Mouse (Mus musculus) erythroid progenitor cell, adult 5-6 weeks (primary cell): ENCODE measurements around the gene Gm20388. TPM values are rescaled to one million over a fixed set of nuclear protein-coding genes. Genes with fewer than 3 reads are reported as not detected.

Experiments
- ATAC-seq: replicated peaks from 2 replicates; pipeline ENCODE4 v1.8.0; 2016; ENCODE audit warnings: moderate number of reproducible peaks, mild to moderate bottlenecking, moderate TSS enrichment, inconsistent platforms; ENCODE audit not compliant: poor library complexity, low FRiP score, severe bottlenecking
- total RNA-seq, 2 experiments: library from RNA; stranded (forward) in 1 of 2; stranded (reverse) in 1 of 2; fragments of 150-400 nt in 1 of 2; fragments of 186-747, 209-891 nt in 1 of 2; gene quantifications; 2 replicates each; pipeline versions ENCODE4 v1.2.3 to v1.2.4; 2015 to 2017; ENCODE audit warnings: low replicate concordance in 2 of 2

Gm20388 gene
- total RNA-seq, 2 experiments from 2014 or later = 4.2 TPM; not detected in 1

- no peak for ATAC-seq
Observed at GRCm38 (mm10) chr8:120140769-120141168, 230.1 kb downstream of the Gm20388 start.

GRCm38 (mm10) chr8:120143911-120144651 lies 233.4 kb downstream of the Gm20388 start:
- no peak for ATAC-seq

DNA sequence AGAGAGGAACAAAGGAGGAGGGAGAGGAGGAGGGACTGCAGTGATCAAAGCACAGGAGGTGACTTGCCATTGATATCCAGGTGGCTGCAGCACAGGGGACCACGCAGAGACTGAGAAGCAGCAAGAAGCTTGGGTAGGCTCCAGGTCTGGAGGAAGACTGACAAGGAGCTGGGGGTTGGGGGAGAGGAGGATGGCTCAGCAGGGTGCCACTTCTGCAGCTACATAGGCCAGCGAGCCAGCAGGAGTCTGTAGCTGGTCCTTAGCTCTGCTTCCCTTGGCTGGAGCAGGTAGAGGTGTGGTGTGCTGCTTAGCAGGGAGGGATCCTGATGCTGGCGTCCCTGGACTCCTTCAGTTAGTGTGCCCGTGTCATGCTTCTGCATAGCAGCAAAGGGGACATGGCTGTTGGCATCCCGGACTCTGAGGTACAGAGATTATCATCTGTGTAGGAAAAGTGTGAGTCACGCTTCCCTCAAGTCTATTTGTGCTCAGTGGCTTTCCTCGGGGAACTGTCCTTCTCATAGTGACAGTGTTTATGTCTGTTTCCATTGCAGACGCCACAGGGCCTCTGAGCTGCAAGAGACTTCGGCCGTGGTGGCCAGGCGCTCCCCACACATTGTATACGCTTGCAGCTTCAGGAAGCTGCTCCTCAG lies 234.1 kb downstream of the Gm20388 start:
- no peak for ATAC-seq

GRCm38 (mm10) chr8:120146051-120146450 lies 235.4 kb downstream of the Gm20388 start:
- ATAC-seq = no peak

- no peak for ATAC-seq
Observed at GRCm38 (mm10) chr8:120150028-120150427, 239.4 kb downstream of the Gm20388 start.

DNA sequence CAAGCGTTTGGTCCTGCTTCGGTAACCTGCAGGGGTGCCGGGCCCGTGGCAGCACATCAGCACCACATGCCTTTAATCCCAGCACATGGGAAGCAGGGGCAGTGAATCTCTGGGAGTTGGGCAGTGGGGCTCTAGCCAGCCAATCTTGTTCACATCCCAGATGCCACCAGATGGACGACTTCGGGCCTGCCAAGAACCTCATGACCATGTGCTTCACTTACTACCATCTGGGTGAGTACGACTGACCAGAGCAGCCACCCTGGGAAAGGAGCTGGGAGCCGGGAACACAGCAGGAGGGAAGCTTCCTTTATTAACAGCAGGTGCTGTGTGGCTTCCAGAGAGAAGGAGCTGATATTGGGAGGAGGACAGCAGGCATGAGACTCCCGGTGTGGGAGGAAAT lies 240.5 kb downstream of the Gm20388 start:
- no peak for ATAC-seq

DNA sequence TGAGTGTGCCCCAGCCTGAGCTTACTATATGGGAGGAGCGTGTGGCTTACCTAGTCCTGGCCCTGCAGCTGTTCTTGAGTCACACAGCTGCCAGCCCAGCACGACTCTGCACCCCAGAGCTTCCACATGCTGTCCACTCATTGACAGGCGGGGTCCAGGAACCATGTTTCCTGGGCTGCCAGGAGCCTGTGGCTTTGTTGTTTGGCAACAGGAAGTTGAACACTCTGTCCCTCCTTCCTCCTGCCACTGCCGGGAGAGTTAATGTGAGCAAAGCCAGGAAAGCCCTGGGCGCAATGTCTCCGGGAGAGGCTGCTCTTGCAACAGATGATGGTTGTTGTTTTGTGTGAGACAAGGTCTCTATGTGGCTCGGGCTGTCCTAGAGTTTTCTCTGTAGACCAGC lies 242.0 kb downstream of the Gm20388 start:
- no peak for ATAC-seq

DNA sequence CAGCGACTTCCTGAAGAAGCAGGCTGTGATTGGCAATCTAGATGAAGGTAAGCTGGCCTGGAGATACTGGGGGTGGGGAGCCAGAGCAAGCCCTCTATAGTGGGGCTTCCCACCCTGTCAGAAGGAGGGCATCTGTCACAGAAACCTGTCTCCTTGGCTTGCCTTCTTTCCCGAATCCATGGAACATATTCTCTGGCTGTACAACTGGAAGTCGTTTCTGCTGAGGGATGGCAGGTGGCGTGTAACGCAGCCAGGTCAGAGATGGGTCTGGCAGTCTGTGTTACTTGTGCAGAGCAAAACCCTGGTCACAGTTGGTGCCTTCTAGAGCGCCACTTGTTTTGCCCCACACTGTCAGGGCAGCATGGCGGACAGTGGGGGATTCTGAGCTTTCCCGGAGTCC lies 249.7 kb downstream of the Gm20388 start:
- no peak for ATAC-seq

DNA sequence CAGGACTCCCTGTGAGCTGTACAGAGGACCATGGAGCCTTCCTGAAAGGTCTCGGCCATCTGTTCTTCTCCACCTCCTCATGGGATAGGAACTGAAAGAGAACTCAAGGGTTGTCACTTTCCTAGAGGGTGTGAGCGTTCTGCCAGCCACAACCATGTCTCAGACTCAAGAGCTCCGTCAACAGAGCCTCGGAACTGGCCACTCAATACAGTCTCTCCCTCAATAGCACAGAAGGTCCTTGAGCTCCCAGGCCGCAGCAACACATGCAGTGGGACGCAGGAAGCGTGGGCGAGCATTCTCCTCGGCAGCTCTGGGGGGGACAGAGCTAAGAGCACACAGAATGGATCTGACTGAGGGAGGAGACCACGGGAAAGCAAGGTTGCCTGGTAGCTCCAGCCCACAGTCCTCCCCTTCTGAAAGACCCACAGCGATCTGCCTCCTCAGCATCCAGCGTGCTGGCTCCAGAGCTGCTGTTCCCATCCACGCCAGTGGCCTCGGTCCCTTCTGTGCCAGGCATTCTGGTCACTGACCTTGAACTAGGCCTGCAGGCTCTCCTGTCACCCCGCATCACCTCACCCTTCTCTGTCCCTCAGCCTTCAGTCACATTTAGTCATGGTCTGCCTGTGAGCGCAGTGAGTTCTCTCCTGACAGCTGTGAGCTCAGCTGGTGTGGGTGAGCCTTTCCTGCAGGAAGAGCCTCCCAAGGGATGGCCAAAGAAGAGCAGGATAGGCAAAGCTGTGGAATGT lies 251.2 kb downstream of the Gm20388 start:
- no peak for ATAC-seq

- ATAC-seq = no peak
Observed at GRCm38 (mm10) chr8:120162404-120162752, 251.7 kb downstream of the Gm20388 start.

GRCm38 (mm10) chr8:120163376-120163775 lies 252.7 kb downstream of the Gm20388 start:
- no peak for ATAC-seq

GRCm38 (mm10) chr8:120164026-120164425 lies 253.4 kb downstream of the Gm20388 start:
- no peak for ATAC-seq

- no peak for ATAC-seq
Observed at GRCm38 (mm10) chr8:120167136-120167535, 256.5 kb downstream of the Gm20388 start.

DNA sequence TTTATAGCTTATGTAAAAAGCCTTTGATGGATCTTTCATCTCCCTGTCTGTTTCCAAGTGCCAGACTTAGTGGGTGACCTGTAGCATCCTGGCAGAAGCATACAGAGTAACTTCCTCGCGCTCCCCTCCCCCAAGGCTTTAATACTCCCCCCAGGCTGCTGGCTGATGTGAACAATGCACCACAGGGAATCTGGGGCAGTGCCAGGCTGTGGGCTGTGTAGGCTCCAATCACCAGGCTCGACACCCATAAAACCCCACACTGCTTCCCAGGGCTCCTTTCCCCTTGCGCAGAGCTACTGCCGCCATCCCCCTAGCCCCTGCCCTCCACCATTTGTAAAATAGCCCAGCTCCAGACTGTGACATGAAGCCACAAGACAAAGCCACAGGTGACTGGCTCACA lies 257.2 kb downstream of the Gm20388 start:
- no peak for ATAC-seq

DNA sequence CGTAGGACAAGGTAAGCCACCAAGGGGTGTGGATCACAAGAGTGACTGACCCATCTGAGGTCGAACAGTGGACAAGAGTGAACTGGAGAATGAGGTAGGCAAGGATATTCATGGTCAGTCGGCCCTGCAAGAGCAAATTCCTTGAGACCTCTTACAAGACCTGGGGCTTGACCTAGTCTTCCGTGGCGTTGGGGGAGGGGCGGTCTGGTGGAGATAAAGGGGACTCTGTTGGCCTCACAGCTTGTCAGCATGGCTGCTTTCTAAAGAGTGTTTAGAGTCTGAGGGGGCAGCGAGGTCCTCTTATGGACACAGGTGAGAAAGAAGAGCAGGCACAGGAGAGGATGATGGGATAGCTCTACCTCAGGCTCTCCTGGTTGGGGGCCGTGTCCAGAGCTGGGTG lies 258.5 kb downstream of the Gm20388 start:
- ATAC-seq = no peak

- no peak for ATAC-seq
Observed at GRCm38 (mm10) chr8:120173195-120173594, 262.6 kb downstream of the Gm20388 start.

- no peak for ATAC-seq
Observed at GRCm38 (mm10) chr8:120174606-120175005, 264.0 kb downstream of the Gm20388 start.

GRCm38 (mm10) chr8:120176605-120177004 lies 266.0 kb downstream of the Gm20388 start:
- ATAC-seq = no peak

DNA sequence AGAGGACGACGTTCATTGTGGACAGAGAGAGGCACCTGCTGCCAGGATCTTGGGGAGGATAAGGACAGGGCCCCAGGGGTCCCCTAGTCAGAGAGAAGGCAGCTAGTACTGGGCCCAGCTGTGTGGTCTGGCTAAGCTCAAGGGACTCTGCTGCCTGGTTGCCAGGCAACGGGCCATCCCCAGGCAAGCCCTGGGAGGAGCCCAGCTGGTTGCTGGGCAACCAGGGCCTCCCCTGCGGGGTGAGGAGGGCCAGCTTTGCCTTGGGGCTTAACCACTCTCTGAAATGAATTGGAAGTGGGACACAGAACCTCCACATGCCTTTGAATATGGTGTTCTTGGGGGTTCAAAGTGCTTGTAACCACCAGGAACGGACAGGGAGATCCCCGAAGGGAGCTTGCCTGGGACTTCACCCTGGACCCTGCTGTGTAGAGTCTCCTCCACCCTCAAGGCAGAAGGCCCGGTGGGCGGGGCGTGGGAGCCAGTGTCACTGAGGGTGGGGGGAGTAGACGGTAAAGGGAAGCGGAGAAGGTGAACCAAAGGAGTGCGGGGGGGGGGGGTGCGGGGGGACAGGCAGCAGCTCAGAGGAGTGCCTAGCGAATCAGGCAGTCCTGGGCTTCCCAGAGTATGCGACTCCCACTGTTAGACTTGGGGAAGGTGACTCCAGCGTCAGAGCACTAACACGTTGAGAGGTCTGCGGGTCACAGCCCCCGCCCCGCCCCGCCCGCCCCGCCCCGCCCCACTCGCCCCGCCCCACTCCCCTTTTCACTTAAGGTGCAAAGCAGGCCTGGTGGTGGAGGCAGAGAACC lies 266.9 kb downstream of the Gm20388 start, which contains the start of gene Fam92b:
Gene Fam92b (minus strand): TSS at position 149 of the 806 bp plus-strand sequence.
- ATAC-seq = no peak

GRCm38 (mm10) chr8:120178124-120178514 lies 267.5 kb downstream of the Gm20388 start:
- ATAC-seq = no peak
